Mouse (Mus musculus): ENCODE measurements around the gene Dock9. TPM values are rescaled to one million over a fixed set of nuclear protein-coding genes. Genes with fewer than 3 reads are reported as not detected.

Dock9 gene
- polyA plus RNA-seq, 1 experiment from 2014 or later = 5.5 TPM

DNA sequence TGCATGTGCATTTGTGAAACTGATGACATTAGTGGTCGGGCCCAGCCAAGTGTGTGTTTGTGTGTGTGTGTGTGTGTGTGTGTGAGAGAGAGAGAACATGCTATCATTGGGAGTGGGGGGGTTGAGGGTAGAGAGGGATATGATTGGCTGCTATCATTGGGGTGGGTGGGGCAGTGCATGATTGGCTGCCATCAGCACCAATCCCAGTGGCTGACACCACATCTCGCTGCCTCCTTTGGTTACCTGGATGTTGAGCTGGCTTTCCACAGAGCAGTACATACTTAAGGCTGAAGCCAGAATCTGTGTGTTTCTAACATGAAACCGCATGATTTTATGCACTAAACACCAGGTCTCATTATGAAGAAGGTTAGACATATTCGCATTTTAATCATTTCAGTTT lies 184.7 kb downstream of the Dock9 start:
- Histone ChIP-seq H3K9ac (no peak overlapping the region), H3K9me3 (no peaks in the 10 kb centered on the region), H3K36me3 (no peaks in the 10 kb centered on the region), H3K27ac (no peak overlapping the region), H3K4me2 (no peak overlapping the region), H3K4me1 (peaks cover 9% of the 10 kb centered on the region; the same call in 1 of the 2 replicates), H3K4me3 (no peak overlapping the region), H3K27me3 (no peaks in the 10 kb centered on the region)
- ATAC-seq (ENCODE audit: insufficient number of reproducible peaks, insufficient read depth, low FRiP score, low TSS enrichment, low read depth) = no peak
- 88% methylated on average over 4 of the region's 4 CpGs for WGBS

DNA sequence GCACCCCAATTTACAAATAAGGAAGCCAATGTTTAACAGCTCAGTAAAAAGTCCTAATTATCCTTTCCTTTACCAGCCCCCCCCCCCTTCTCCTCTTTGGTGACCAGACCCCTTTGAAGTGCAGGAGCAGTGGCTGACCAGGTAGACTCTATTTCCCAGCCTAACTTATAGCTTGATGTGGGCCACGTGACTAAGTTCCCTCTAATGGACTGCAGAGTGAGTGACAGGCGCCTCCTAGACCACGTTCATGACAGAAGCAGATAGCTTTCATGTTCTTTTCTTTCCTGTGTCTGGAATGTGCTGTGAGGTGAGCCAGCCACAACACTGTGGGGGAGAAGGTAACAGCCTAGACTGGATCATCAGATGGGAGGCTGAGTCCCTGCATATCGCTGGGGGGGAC lies 186.1 kb downstream of the Dock9 start:
- no peak for ATAC-seq (ENCODE audit: insufficient number of reproducible peaks, insufficient read depth, low FRiP score, low TSS enrichment, low read depth)
- Histone ChIP-seq H3K9ac (no peak overlapping the region), H3K27ac (no peak overlapping the region), H3K4me2 (no peak overlapping the region), H3K36me3 (no peaks in the 10 kb centered on the region), H3K27me3 (no peaks in the 10 kb centered on the region), H3K9me3 (no peaks in the 10 kb centered on the region), H3K4me3 (no peak overlapping the region), H3K4me1 (peaks cover 7% of the 10 kb centered on the region; the same call in 1 of the 2 replicates)
- WGBS = 67% methylated on average over 4 of the region's 4 CpGs

- H3K9ac ChIP-seq = no peak overlapping the region
- no peaks in the 10 kb centered on the region for H3K9me3 ChIP-seq
- WGBS = 69% methylated on average over 4 of the region's 4 CpGs
- H3K27ac ChIP-seq = no peak overlapping the region
- no peak for ATAC-seq (ENCODE audit: insufficient number of reproducible peaks, insufficient read depth, low FRiP score, low TSS enrichment, low read depth)
- H3K4me1 ChIP-seq = peaks cover 7% of the 10 kb centered on the region; the same call in 1 of the 2 replicates
- no peaks in the 10 kb centered on the region for H3K36me3 ChIP-seq
- no peak overlapping the region for H3K4me2 ChIP-seq
- no peak overlapping the region for H3K4me3 ChIP-seq
- H3K27me3 ChIP-seq = no peaks in the 10 kb centered on the region
These were observed 186.5 kb downstream of the Dock9 start for GRCm38 (mm10) chr14:121611098-121611497.

GRCm38 (mm10) chr14:121608522-121608921 lies 189.1 kb downstream of the Dock9 start:
- H3K27me3 ChIP-seq = no peaks in the 10 kb centered on the region
- no peak overlapping the region for H3K4me3 ChIP-seq
- H3K27ac ChIP-seq = no peak overlapping the region
- no peak overlapping the region for H3K9ac ChIP-seq
- H3K9me3 ChIP-seq = no peaks in the 10 kb centered on the region
- peak overlapping the region; percentile 33; the same call in 1 of the 2 replicates for H3K4me2 ChIP-seq
- no peaks in the 10 kb centered on the region for H3K36me3 ChIP-seq
- no peak for ATAC-seq (ENCODE audit: insufficient number of reproducible peaks, insufficient read depth, low FRiP score, low TSS enrichment, low read depth)
- peaks cover 14% of the 10 kb centered on the region; the same call in 1 of the 2 replicates for H3K4me1 ChIP-seq
- 14% methylated on average over 5 of the region's 5 CpGs for WGBS

- H3K27ac ChIP-seq = no peak overlapping the region
- H3K4me2 ChIP-seq = no peak overlapping the region
- H3K36me3 ChIP-seq = no peaks in the 10 kb centered on the region
- no peak overlapping the region for H3K4me3 ChIP-seq
- H3K9ac ChIP-seq = no peak overlapping the region
- WGBS = 81% methylated on average over 7 of the region's 7 CpGs
- H3K4me1 ChIP-seq = peaks cover 14% of the 10 kb centered on the region; the same call in 1 of the 2 replicates
- H3K27me3 ChIP-seq = no peaks in the 10 kb centered on the region
- peak; percentile 59; the same call in 1 of the 2 replicates for ATAC-seq (ENCODE audit: insufficient number of reproducible peaks, insufficient read depth, low FRiP score, low TSS enrichment, low read depth)
- H3K9me3 ChIP-seq = no peaks in the 10 kb centered on the region
These were observed 191.2 kb downstream of the Dock9 start for GRCm38 (mm10) chr14:121606433-121606832.

GRCm38 (mm10) chr14:121605260-121605659 lies 192.4 kb downstream of the Dock9 start:
- peaks cover 14% of the 10 kb centered on the region; the same call in 1 of the 2 replicates for H3K4me1 ChIP-seq
- no peak overlapping the region for H3K4me3 ChIP-seq
- no peaks in the 10 kb centered on the region for H3K36me3 ChIP-seq
- no peaks in the 10 kb centered on the region for H3K9me3 ChIP-seq
- H3K4me2 ChIP-seq = no peak overlapping the region
- WGBS = 83% methylated on average over 7 of the region's 7 CpGs
- H3K9ac ChIP-seq = no peak overlapping the region
- ATAC-seq (ENCODE audit: insufficient number of reproducible peaks, insufficient read depth, low FRiP score, low TSS enrichment, low read depth) = no peak
- H3K27ac ChIP-seq = no peak overlapping the region
- H3K27me3 ChIP-seq = no peaks in the 10 kb centered on the region

- Histone ChIP-seq H3K4me2 (no peak overlapping the region), H3K4me1 (peaks cover 14% of the 10 kb centered on the region; the same call in 1 of the 2 replicates), H3K9me3 (no peaks in the 10 kb centered on the region), H3K9ac (no peak overlapping the region), H3K4me3 (no peak overlapping the region), H3K36me3 (no peaks in the 10 kb centered on the region), H3K27ac (no peak overlapping the region), H3K27me3 (no peaks in the 10 kb centered on the region)
- no peak for ATAC-seq (ENCODE audit: insufficient number of reproducible peaks, insufficient read depth, low FRiP score, low TSS enrichment, low read depth)
- WGBS = 52% methylated on average over 4 of the region's 4 CpGs
These were observed 193.1 kb downstream of the Dock9 start for GRCm38 (mm10) chr14:121604565-121604964.

GRCm38 (mm10) chr14:121602610-121603009 lies 195.0 kb downstream of the Dock9 start:
- Histone ChIP-seq H3K4me3 (no peak overlapping the region), H3K9me3 (no peaks in the 10 kb centered on the region), H3K27ac (no peak overlapping the region), H3K36me3 (no peaks in the 10 kb centered on the region), H3K27me3 (no peaks in the 10 kb centered on the region), H3K9ac (no peak overlapping the region), H3K4me1 (peaks cover 7% of the 10 kb centered on the region; the same call in 1 of the 2 replicates), H3K4me2 (no peak overlapping the region)
- ATAC-seq (ENCODE audit: insufficient number of reproducible peaks, insufficient read depth, low FRiP score, low TSS enrichment, low read depth) = no peak
- 82% methylated on average over 6 of the region's 6 CpGs for WGBS

- Histone ChIP-seq H3K4me2 (no peak overlapping the region), H3K9me3 (no peaks in the 10 kb centered on the region), H3K9ac (no peak overlapping the region), H3K27me3 (no peaks in the 10 kb centered on the region), H3K4me1 (peaks cover 11% of the 10 kb centered on the region; the same call in 1 of the 2 replicates), H3K27ac (no peak overlapping the region), H3K4me3 (no peak overlapping the region), H3K36me3 (no peaks in the 10 kb centered on the region)
- WGBS = 91% methylated on average over 4 of the region's 4 CpGs
- no peak for ATAC-seq (ENCODE audit: insufficient number of reproducible peaks, insufficient read depth, low FRiP score, low TSS enrichment, low read depth)
These were observed 197.1 kb downstream of the Dock9 start for GRCm38 (mm10) chr14:121600538-121600937.

- no peak overlapping the region for H3K27ac ChIP-seq
- H3K4me1 ChIP-seq = peaks cover 23% of the 10 kb centered on the region
- 58% methylated on average over 6 of the region's 6 CpGs for WGBS
- no peak for ATAC-seq (ENCODE audit: insufficient number of reproducible peaks, insufficient read depth, low FRiP score, low TSS enrichment, low read depth)
- no peak overlapping the region for H3K4me3 ChIP-seq
- no peak overlapping the region for H3K9ac ChIP-seq
- no peak overlapping the region for H3K4me2 ChIP-seq
- H3K9me3 ChIP-seq = no peaks in the 10 kb centered on the region
- H3K36me3 ChIP-seq = no peaks in the 10 kb centered on the region
- H3K27me3 ChIP-seq = no peaks in the 10 kb centered on the region
These were observed 200.6 kb downstream of the Dock9 start for GRCm38 (mm10) chr14:121597073-121597472.

GRCm38 (mm10) chr14:121596631-121597030 lies 201.0 kb downstream of the Dock9 start:
- no peak overlapping the region for H3K9ac ChIP-seq
- H3K36me3 ChIP-seq = no peaks in the 10 kb centered on the region
- no peak overlapping the region for H3K4me2 ChIP-seq
- no peaks in the 10 kb centered on the region for H3K27me3 ChIP-seq
- H3K27ac ChIP-seq = no peak overlapping the region
- WGBS = 73% methylated on average over 9 of the region's 9 CpGs
- no peak for ATAC-seq (ENCODE audit: insufficient number of reproducible peaks, insufficient read depth, low FRiP score, low TSS enrichment, low read depth)
- no peaks in the 10 kb centered on the region for H3K9me3 ChIP-seq
- H3K4me1 ChIP-seq = peaks cover 27% of the 10 kb centered on the region
- H3K4me3 ChIP-seq = no peak overlapping the region

GRCm38 (mm10) chr14:121594684-121595083 lies 203.0 kb downstream of the Dock9 start:
- Histone ChIP-seq H3K36me3 (no peaks in the 10 kb centered on the region), H3K4me2 (no peak overlapping the region), H3K9me3 (no peaks in the 10 kb centered on the region), H3K27ac (no peak overlapping the region), H3K9ac (no peak overlapping the region), H3K4me1 (peaks cover 33% of the 10 kb centered on the region), H3K27me3 (no peaks in the 10 kb centered on the region), H3K4me3 (no peak overlapping the region)
- WGBS = 67% methylated on average over 5 of the region's 5 CpGs
- no peak for ATAC-seq (ENCODE audit: insufficient number of reproducible peaks, insufficient read depth, low FRiP score, low TSS enrichment, low read depth)
